Mouse (Mus musculus) E14TG2a.4 (cell line): Measurements from ENCODE around the gene Fam193a.

Experiments
- H3K27me3 ChIP-seq: 2 replicates; pipeline ENCODE4 v1.6.1; 2014; ENCODE audit warnings: low read length, control low read depth; ENCODE audit not compliant: insufficient read depth
- H3K36me3 ChIP-seq: 2 replicates; pipeline ENCODE4 v1.6.1; 2014; ENCODE audit warnings: low read length, control low read depth; ENCODE audit not compliant: insufficient read depth
- H3K4me1 ChIP-seq: replicated peaks from 2 replicates; pipeline ENCODE4 v1.6.1; 2014; ENCODE audit warnings: low read depth, low read length, control low read depth
- H3K4me3 ChIP-seq: replicated peaks from 2 replicates; pipeline ENCODE4 v1.5.1; 2014; ENCODE audit warnings: mild to moderate bottlenecking, low read length
- H3K9me3 ChIP-seq: 2 replicates; pipeline ENCODE4 v1.6.1; 2014; ENCODE audit warnings: low read length, control low read depth
- CTCF ChIP-seq: conservative IDR thresholded peaks from 2 replicates; pipeline ENCODE4 v1.5.1; 2014; ENCODE audit warnings: low read length
- NANOG ChIP-seq: IDR thresholded peaks from 2 replicates; pipeline ENCODE4 v1.6.1; 2014; ENCODE audit warnings: borderline replicate concordance, low read length, mixed read lengths
- POU5F1 ChIP-seq: IDR thresholded peaks from 2 replicates; pipeline ENCODE4 v1.6.1; 2014; ENCODE audit warnings: low read length, borderline replicate concordance

Fam193a gene

GRCm38 (mm10) chr5:34523958-34524485 lies 154.3 kb downstream of the Fam193a start:
- Histone ChIP-seq H3K9me3 (no peaks in the 10 kb centered on the region), H3K27me3 (peaks cover 59% of the 10 kb centered on the region), H3K4me3 (no peak overlapping the region), H3K4me1 (peaks cover 17% of the 10 kb centered on the region), H3K36me3 (no peaks in the 10 kb centered on the region)
- TF ChIP-seq POU5F1, result no peak
- no peak for TF ChIP-seq CTCF
- TF ChIP-seq NANOG, result no peak

GRCm38 (mm10) chr5:34524511-34524910 lies 154.8 kb downstream of the Fam193a start:
- TF ChIP-seq POU5F1 (no peak), CTCF (no peak), NANOG (no peak)
- Histone ChIP-seq H3K4me3 (no peak overlapping the region), H3K27me3 (peaks cover 59% of the 10 kb centered on the region), H3K4me1 (peaks cover 17% of the 10 kb centered on the region), H3K9me3 (no peaks in the 10 kb centered on the region), H3K36me3 (no peaks in the 10 kb centered on the region)

- no peaks in the 10 kb centered on the region for H3K9me3 ChIP-seq
- peak within 1 kb of the TSS; percentile 86 for H3K4me3 ChIP-seq
- TF ChIP-seq CTCF (no peak), NANOG (no peak), POU5F1 (no peak)
- H3K36me3 ChIP-seq, result no peaks in the 10 kb centered on the region
- peaks cover 17% of the 10 kb centered on the region for H3K4me1 ChIP-seq
- peaks cover 55% of the 10 kb centered on the region for H3K27me3 ChIP-seq
Observed at GRCm38 (mm10) chr5:34525663-34526476, 156.1 kb downstream of the Fam193a start, which contains the start of gene Sh3bp2. TSS of gene Sh3bp2 (plus strand) at chr5:34525838.

GRCm38 (mm10) chr5:34526477-34526775 lies 156.7 kb downstream of the Fam193a start:
- Histone ChIP-seq H3K36me3 (no peaks in the 10 kb centered on the region), H3K4me1 (peaks cover 17% of the 10 kb centered on the region), H3K9me3 (no peaks in the 10 kb centered on the region), H3K27me3 (peaks cover 51% of the 10 kb centered on the region), H3K4me3 (peak overlapping the region; percentile 86)
- no peak for TF ChIP-seq NANOG
- no peak for TF ChIP-seq CTCF
- TF ChIP-seq POU5F1, result no peak

- no peaks in the 10 kb centered on the region for H3K9me3 ChIP-seq
- H3K27me3 ChIP-seq, result peaks cover 46% of the 10 kb centered on the region
- TF ChIP-seq NANOG (no peak), CTCF (no peak), POU5F1 (no peak)
Observed at GRCm38 (mm10) chr5:34527352-34527751, 157.6 kb downstream of the Fam193a start.

GRCm38 (mm10) chr5:34528724-34529123 lies 159.0 kb downstream of the Fam193a start:
- no peak overlapping the region for H3K4me3 ChIP-seq
- H3K9me3 ChIP-seq, result peaks cover 7% of the 10 kb centered on the region; the same call in 1 of the 2 replicates
- H3K4me1 ChIP-seq, result peaks cover 17% of the 10 kb centered on the region
- no peaks in the 10 kb centered on the region for H3K36me3 ChIP-seq
- TF ChIP-seq CTCF (no peak), POU5F1 (no peak), NANOG (no peak)
- peaks cover 39% of the 10 kb centered on the region for H3K27me3 ChIP-seq

More at GRCm38 (mm10) chr5:34527352-34527751, 157.6 kb downstream of the Fam193a start:
- peaks cover 17% of the 10 kb centered on the region for H3K4me1 ChIP-seq
- no peaks in the 10 kb centered on the region for H3K36me3 ChIP-seq
- H3K4me3 ChIP-seq, result no peak overlapping the region

- Histone ChIP-seq H3K9me3 (peaks cover 7% of the 10 kb centered on the region; the same call in 1 of the 2 replicates), H3K4me1 (peaks cover 12% of the 10 kb centered on the region), H3K27me3 (peaks cover 30% of the 10 kb centered on the region), H3K36me3 (no peaks in the 10 kb centered on the region), H3K4me3 (no peak overlapping the region)
- TF ChIP-seq POU5F1 (no peak), NANOG (no peak), CTCF (no peak)
Observed at GRCm38 (mm10) chr5:34530116-34530515, 160.4 kb downstream of the Fam193a start.

GRCm38 (mm10) chr5:34530687-34531086 lies 161.0 kb downstream of the Fam193a start:
- H3K4me1 ChIP-seq, result peaks cover 12% of the 10 kb centered on the region
- peaks cover 30% of the 10 kb centered on the region for H3K27me3 ChIP-seq
- H3K9me3 ChIP-seq, result peaks cover 7% of the 10 kb centered on the region; the same call in 1 of the 2 replicates
- H3K36me3 ChIP-seq, result no peaks in the 10 kb centered on the region
- no peak overlapping the region for H3K4me3 ChIP-seq
- no peak for TF ChIP-seq POU5F1
- no peak for TF ChIP-seq CTCF
- no peak for TF ChIP-seq NANOG

- Histone ChIP-seq H3K27me3 (peaks cover 9% of the 10 kb centered on the region; the same call in 1 of the 2 replicates), H3K9me3 (peaks cover 7% of the 10 kb centered on the region; the same call in 1 of the 2 replicates), H3K4me1 (peaks cover 1% of the 10 kb centered on the region), H3K4me3 (no peak overlapping the region), H3K36me3 (no peaks in the 10 kb centered on the region)
- no peak for TF ChIP-seq CTCF
- no peak for TF ChIP-seq POU5F1
- TF ChIP-seq NANOG, result no peak
Observed at GRCm38 (mm10) chr5:34533066-34533465, 163.3 kb downstream of the Fam193a start.
